Mouse (Mus musculus) hindbrain, embryonic 16.5 days (tissue): ENCODE results near the gene Sipa1l3. TPM values are rescaled to one million over a fixed set of nuclear protein-coding genes. Genes with fewer than 3 reads are reported as not detected.

ENCODE experiments used
- ATAC-seq: fragments of 200-750 bp; cut with Nextera tagmentation; 2 replicates; pipeline ENCODE4 v1.8.0; 2017; ENCODE audit warnings: moderate TSS enrichment, moderate library complexity
- H3K27ac ChIP-seq: fragments of 300-500 bp; sonication (generic); 2 replicates; pipeline ENCODE4 v1.5.1; 2014; ENCODE audit warnings: low read depth, mild to moderate bottlenecking, control low read depth, low read length, moderate library complexity
- H3K27me3 ChIP-seq: fragments of 300-500 bp; sonication (generic); replicated peaks from 2 replicates; pipeline ENCODE4 v1.6.1; 2014; ENCODE audit warnings: low read length; ENCODE audit not compliant: control insufficient read depth, insufficient read depth
- H3K36me3 ChIP-seq: fragments of 300-500 bp; sonication (generic); 2 replicates; pipeline ENCODE4 v1.6.1; 2014; ENCODE audit warnings: mild to moderate bottlenecking, low read length, moderate library complexity, mixed read lengths; ENCODE audit not compliant: control insufficient read depth, insufficient read depth
- H3K4me1 ChIP-seq: fragments of 300-500 bp; sonication (generic); 2 replicates; pipeline ENCODE4 v1.6.1; 2014; ENCODE audit warnings: low read depth, low read length; ENCODE audit not compliant: control insufficient read depth, insufficient read depth
- H3K4me2 ChIP-seq: fragments of 300-500 bp; sonication (generic); 2 replicates; pipeline ENCODE4 v1.6.1; 2014; ENCODE audit warnings: mild to moderate bottlenecking, low read length, control low read depth, moderate library complexity
- H3K4me3 ChIP-seq: fragments of 300-500 bp; sonication (generic); 2 replicates; pipeline ENCODE4 v1.5.1; 2014; ENCODE audit warnings: mild to moderate bottlenecking, low read length, control low read depth, moderate library complexity
- H3K9ac ChIP-seq: fragments of 300-500 bp; sonication (generic); 2 replicates; pipeline ENCODE4 v1.6.1; 2014; ENCODE audit warnings: low read depth, mild to moderate bottlenecking, control low read depth, low read length, moderate library complexity
- H3K9me3 ChIP-seq: fragments of 300-500 bp; sonication (generic); 2 replicates; pipeline ENCODE4 v1.6.1; 2014; ENCODE audit warnings: mild to moderate bottlenecking, low read length, moderate library complexity; ENCODE audit not compliant: control insufficient read depth
- WGBS: fragments of 180-500 bp; shearing (Covaris S2); extraction: QIAGEN DNeasy Blood & Tissue Kit; methylation state at CpG from one replicate; pipeline ENCODE4 v1.1.7; 2014; 5-methylcytosine and 5-hydroxymethylcytosine counted together
- polyA plus RNA-seq: library from polyadenylated mRNA; unstranded; fragments of >200 nt; fragmentation: Nextera tagmentation; extraction: Ambion mirVana; gene quantifications from 2 replicates; pipeline ENCODE4 v1.2.1, GENCODE M21; 2015

Gene Sipa1l3
- polyA plus RNA-seq, 1 experiment from 2014 or later = 23.1 TPM

GRCm38 (mm10) chr7:29447147-29447829 lies 71.2 kb downstream of the Sipa1l3 start:
- Histone ChIP-seq H3K27me3 (no peaks in the 10 kb centered on the region), H3K9ac (no peak overlapping the region), H3K4me3 (no peak overlapping the region), H3K27ac (no peak overlapping the region), H3K9me3 (no peaks in the 10 kb centered on the region), H3K4me1 (peaks cover 9% of the 10 kb centered on the region; the same call in 1 of the 2 replicates), H3K4me2 (no peak overlapping the region), H3K36me3 (no peaks in the 10 kb centered on the region)
- no peak for ATAC-seq
- WGBS = 90% methylated on average over 11 of the region's 11 CpGs

- 89% methylated on average over 4 of the region's 4 CpGs for WGBS
- H3K27ac ChIP-seq = no peak overlapping the region
- ATAC-seq = no peak
Measured at GRCm38 (mm10) chr7:29446156-29446555, 72.3 kb downstream of the Sipa1l3 start.

GRCm38 (mm10) chr7:29444527-29444926 lies 73.9 kb downstream of the Sipa1l3 start:
- peak overlapping the region; percentile 20; the same call in 1 of the 2 replicates for H3K27ac ChIP-seq
- no peaks in the 10 kb centered on the region for H3K9me3 ChIP-seq
- peaks cover 9% of the 10 kb centered on the region; the same call in 1 of the 2 replicates for H3K4me1 ChIP-seq
- no peak overlapping the region for H3K4me2 ChIP-seq
- 79% methylated on average over 5 of the region's 5 CpGs for WGBS
- ATAC-seq = no peak
- no peaks in the 10 kb centered on the region for H3K36me3 ChIP-seq
- H3K4me3 ChIP-seq = no peak overlapping the region
- H3K27me3 ChIP-seq = no peaks in the 10 kb centered on the region
- H3K9ac ChIP-seq = no peak overlapping the region

More at GRCm38 (mm10) chr7:29446156-29446555, 72.3 kb downstream of the Sipa1l3 start:
- no peak overlapping the region for H3K9ac ChIP-seq
- no peak overlapping the region for H3K4me3 ChIP-seq
- no peak overlapping the region for H3K4me2 ChIP-seq
- no peaks in the 10 kb centered on the region for H3K27me3 ChIP-seq
- no peaks in the 10 kb centered on the region for H3K36me3 ChIP-seq
- H3K4me1 ChIP-seq = peaks cover 9% of the 10 kb centered on the region; the same call in 1 of the 2 replicates
- no peaks in the 10 kb centered on the region for H3K9me3 ChIP-seq

GRCm38 (mm10) chr7:29444070-29444469 lies 74.4 kb downstream of the Sipa1l3 start:
- H3K4me2 ChIP-seq = no peak overlapping the region
- no peaks in the 10 kb centered on the region for H3K27me3 ChIP-seq
- 54% methylated on average over 2 of the region's 2 CpGs for WGBS
- ATAC-seq = no peak
- H3K36me3 ChIP-seq = no peaks in the 10 kb centered on the region
- no peak overlapping the region for H3K27ac ChIP-seq
- no peak overlapping the region for H3K9ac ChIP-seq
- no peaks in the 10 kb centered on the region for H3K9me3 ChIP-seq
- H3K4me3 ChIP-seq = no peak overlapping the region
- H3K4me1 ChIP-seq = peaks cover 10% of the 10 kb centered on the region; the same call in 1 of the 2 replicates

GRCm38 (mm10) chr7:29441793-29442192 lies 76.6 kb downstream of the Sipa1l3 start:
- Histone ChIP-seq H3K4me2 (no peak overlapping the region), H3K27ac (no peak overlapping the region)
- ATAC-seq = no peak

GRCm38 (mm10) chr7:29441151-29441550 lies 77.3 kb downstream of the Sipa1l3 start:
- Histone ChIP-seq H3K9ac (no peak overlapping the region), H3K36me3 (no peaks in the 10 kb centered on the region), H3K27ac (no peak overlapping the region), H3K4me3 (no peak overlapping the region), H3K9me3 (no peaks in the 10 kb centered on the region), H3K4me1 (peaks cover 23% of the 10 kb centered on the region; the same call in 1 of the 2 replicates), H3K4me2 (no peak overlapping the region), H3K27me3 (no peaks in the 10 kb centered on the region)
- 48% methylated on average over 9 of the region's 9 CpGs for WGBS
- no peak for ATAC-seq

More at GRCm38 (mm10) chr7:29441793-29442192, 76.6 kb downstream of the Sipa1l3 start:
- Histone ChIP-seq H3K4me3 (no peak overlapping the region), H3K36me3 (no peaks in the 10 kb centered on the region), H3K4me1 (peaks cover 23% of the 10 kb centered on the region; the same call in 1 of the 2 replicates), H3K27me3 (no peaks in the 10 kb centered on the region), H3K9me3 (no peaks in the 10 kb centered on the region), H3K9ac (no peak overlapping the region)
- WGBS = 56% methylated on average over 9 of the region's 9 CpGs

GRCm38 (mm10) chr7:29438655-29439282 lies 79.7 kb downstream of the Sipa1l3 start:
- H3K4me3 ChIP-seq = no peak overlapping the region
- H3K36me3 ChIP-seq = no peaks in the 10 kb centered on the region
- peak; percentile 31 for ATAC-seq
- H3K4me2 ChIP-seq = no peak overlapping the region
- peaks cover 19% of the 10 kb centered on the region; the same call in 1 of the 2 replicates for H3K4me1 ChIP-seq
- peak overlapping the region; percentile 57 for H3K27ac ChIP-seq
- no peak overlapping the region for H3K9ac ChIP-seq
- H3K27me3 ChIP-seq = no peaks in the 10 kb centered on the region
- H3K9me3 ChIP-seq = no peaks in the 10 kb centered on the region
- 64% methylated on average over 16 of the region's 16 CpGs for WGBS

- WGBS = 83% methylated on average over 14 of the region's 14 CpGs
- no peak overlapping the region for H3K4me3 ChIP-seq
- no peaks in the 10 kb centered on the region for H3K9me3 ChIP-seq
- H3K4me1 ChIP-seq = peaks cover 25% of the 10 kb centered on the region
- H3K9ac ChIP-seq = no peak overlapping the region
- H3K27me3 ChIP-seq = no peaks in the 10 kb centered on the region
- H3K4me2 ChIP-seq = no peak overlapping the region
- peak overlapping the region; percentile 65 for H3K27ac ChIP-seq
- no peaks in the 10 kb centered on the region for H3K36me3 ChIP-seq
- peak; percentile 10 for ATAC-seq
Measured at GRCm38 (mm10) chr7:29438204-29438603, 80.2 kb downstream of the Sipa1l3 start.

- Histone ChIP-seq H3K4me3 (no peak overlapping the region), H3K36me3 (no peaks in the 10 kb centered on the region), H3K27ac (no peak overlapping the region), H3K27me3 (no peaks in the 10 kb centered on the region), H3K4me1 (peaks cover 36% of the 10 kb centered on the region), H3K9ac (no peak overlapping the region), H3K9me3 (no peaks in the 10 kb centered on the region), H3K4me2 (no peak overlapping the region)
- WGBS = 74% methylated on average over 10 of the region's 10 CpGs
- ATAC-seq = no peak
Measured at GRCm38 (mm10) chr7:29437072-29437471, 81.4 kb downstream of the Sipa1l3 start.
